Mouse (Mus musculus): ENCODE measurements around the gene Rusc2. TPM values are rescaled to one million over a fixed set of nuclear protein-coding genes. Genes with fewer than 3 reads are reported as not detected.

The Rusc2 gene
- total RNA-seq, 2 experiments from 2014 or later: 127 to 145 TPM

DNA sequence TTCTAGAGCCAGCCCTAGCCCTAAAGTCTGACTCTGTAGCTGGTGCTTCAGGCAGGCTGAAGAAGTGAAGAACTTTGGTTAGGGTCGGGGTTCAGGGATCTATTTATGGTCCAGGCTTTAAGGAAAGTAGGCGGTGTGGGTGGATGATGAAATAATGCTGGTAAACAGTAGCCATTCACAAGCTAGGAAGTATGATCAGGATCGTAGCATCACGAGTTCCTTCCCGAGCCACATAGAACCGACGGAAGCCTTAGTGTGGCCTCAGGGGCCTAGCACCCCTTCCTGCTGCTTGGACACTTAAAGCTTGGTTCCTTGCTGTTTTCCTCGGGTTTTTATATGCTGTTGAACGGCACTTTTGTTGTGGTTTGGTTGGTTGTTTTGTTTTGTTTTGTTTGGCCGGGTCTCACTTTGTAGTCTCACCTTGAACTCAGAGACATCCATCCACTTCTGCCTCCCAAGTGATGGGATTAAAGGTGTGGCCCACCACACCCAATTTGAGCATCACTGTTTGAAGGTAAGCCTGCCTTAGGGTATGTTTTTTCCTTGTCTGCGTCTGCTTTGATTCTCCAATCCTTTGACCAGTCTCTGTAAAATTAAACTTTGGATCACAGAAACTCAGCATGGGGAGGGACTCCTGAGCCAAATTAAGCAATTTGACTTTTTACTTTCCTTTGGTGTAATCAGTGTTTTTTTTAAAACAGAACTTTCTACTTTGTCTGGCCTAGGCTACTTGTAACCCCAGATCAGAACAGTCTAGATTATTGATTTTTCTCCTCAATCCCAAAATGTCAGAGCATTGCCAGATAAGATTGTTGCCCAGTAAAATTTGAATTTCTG, 1.7 kb downstream of the Rusc2 start:
- no peak for DNase-seq (ENCODE audit: low spot score in 2 of 2)

DNA sequence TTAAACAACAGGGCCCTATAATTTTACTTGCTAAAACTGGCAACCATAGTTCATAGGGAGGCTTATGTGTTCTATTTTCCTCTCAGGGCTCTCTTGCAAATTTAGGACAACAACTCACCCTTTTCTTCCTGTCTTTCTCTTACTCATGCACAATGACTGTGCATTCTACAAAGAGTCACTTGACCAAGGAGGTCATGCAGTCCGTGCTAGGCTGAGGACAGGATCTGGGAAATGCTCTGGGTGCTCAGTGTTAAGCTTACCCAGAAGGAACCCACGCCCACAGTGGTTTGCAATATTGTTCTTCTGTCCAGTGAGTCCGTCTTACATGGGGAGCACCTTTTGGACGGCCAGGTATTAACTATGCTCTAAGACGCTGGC, 2.3 kb downstream of the Rusc2 start:
- no peak for DNase-seq (ENCODE audit: low spot score in 2 of 2)

DNA sequence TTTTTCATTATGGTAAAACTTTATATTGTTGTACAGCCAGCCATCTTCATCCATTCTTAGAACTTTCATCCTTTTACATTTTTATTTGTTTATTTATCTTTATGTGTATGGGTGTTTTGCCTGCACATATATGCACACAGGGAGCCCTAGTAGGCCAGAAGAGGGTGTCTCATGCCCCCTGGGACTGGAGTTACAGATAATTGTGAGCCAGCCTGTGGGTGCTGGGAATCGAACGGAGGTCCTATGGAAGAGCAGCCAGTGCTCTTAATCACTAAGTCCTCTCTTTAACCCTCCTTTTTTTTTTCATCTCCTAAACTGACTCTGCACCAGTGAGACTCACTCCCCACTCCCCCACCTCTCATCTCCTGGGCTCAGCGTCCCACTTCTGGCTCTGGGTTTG, 2.8 kb downstream of the Rusc2 start:
- DNase-seq (ENCODE audit: low spot score in 2 of 2): no peak

DNA sequence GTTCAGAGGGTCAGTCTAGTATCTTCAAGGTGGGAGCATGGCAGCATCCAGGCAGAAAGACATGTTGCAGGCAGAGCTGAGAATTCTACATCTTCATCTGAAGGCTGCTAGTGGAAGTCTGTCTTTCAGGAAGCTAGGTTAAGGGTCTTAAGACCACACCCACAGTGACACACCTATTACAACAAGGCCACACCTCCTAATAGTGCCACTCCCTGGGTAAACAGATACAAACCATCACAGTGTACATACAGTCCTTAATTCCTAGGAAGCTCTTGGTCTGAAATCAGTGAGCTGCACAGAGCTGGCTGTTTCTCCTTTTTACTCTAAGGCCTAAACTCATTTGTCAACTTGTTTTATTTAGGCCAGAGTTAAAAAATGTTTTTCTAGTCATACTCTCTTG, 5.2 kb downstream of the Rusc2 start:
- no peak for DNase-seq (ENCODE audit: low spot score in 2 of 2)

DNA sequence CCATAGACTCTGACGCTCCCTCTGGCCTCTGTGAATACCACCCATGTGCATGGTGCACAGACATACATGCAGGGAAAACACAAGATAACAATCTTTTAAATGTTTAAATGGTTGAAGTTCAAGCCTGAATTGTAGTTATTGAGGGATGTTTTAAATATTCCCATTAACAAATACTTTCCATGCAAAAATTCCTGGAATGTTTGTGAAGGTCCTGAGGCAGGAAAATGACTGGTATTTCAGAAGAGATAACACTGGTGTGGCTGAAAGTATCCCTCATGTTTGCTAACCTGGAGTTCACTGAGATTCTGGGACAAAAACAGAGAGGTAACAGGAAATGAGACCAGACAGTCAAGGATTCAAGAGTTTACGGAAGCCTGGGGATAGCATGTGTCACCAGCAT, 7.6 kb downstream of the Rusc2 start:
- no peak for DNase-seq (ENCODE audit: low spot score in 2 of 2)

DNA sequence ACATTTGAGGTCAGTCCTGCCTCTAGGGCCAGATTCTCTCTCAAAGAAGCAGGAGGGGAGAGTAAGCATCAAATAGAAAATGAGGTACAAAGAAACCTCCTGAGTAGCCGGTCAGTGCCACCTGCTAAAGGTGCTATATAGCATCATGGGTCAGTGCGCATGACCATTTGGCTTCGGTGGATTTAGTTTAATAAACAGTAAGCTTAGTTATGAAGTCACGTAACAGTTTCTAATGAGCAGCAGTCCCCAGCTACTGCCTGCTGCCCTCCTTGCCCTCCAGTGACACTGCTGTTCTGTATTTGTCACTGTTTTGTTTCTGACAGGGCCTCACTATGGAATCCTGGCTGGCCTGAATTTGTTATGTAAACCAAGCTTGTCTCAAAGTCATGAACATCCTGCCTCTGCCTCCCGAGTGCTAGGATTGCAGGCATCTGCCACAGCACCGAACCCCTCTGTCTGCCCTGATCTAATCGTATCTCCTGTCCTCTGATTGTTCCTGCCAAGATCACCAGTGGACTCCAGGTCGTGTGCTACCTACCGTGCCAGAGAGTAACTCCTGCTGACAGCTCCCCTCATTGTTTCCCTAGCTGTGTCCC, 8.2 kb downstream of the Rusc2 start:
- no peak for DNase-seq (ENCODE audit: low spot score in 2 of 2)

DNA sequence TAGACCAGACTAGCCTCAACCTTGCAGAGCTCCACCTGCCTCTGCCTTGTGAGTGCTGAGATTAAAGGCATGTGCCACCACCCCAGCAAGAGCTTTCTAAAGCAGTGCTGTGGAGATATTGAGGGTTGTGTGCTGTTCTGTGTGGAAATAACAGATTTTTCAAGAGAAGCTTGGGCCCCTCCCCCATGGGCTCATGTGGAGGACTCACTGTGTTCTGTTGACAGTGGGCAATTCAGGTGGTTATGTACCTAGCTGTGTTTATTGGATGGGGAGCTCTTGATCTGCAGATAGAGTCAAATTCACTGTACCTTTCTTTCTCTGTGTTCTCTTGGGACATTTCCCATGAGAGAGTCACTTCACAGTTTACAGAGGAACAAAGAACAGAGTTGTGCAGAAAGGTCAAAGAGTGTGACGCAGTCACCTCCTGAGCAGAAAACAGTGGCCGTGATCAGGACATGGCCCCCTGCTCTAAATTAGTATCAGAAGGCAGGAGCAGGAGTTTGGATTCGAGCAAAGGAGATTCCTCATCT, 9.8 kb downstream of the Rusc2 start:
- no peak for DNase-seq (ENCODE audit: low spot score in 2 of 2)

DNA sequence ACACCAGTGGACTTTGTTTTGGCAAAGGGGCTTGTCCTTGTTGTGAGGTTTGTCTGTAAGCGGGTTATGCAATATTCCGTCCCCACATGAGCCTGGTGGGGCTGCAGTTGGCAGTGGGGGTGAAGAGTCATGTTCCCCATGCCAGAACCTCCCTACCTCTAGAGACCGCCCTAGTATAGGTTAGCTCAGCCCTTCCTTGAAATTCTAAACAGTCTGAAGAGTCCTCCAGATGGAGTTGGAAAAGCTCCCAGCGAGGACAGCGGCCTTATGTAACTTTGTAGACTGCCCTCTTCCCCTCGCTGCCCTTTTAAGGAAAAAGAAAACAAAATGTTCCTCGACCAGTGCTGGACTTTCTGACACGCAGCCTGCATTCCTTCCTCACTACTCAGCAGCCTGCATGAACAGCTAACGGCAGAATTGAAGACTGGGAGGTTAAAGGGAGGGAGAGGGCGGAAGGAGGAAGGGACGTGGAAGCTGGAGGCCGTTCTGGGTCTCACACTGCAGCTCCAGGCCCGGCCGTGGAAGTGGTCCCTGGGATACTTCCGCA, 12.6 kb downstream of the Rusc2 start:
- no peak for DNase-seq (ENCODE audit: low spot score in 2 of 2)

DNA sequence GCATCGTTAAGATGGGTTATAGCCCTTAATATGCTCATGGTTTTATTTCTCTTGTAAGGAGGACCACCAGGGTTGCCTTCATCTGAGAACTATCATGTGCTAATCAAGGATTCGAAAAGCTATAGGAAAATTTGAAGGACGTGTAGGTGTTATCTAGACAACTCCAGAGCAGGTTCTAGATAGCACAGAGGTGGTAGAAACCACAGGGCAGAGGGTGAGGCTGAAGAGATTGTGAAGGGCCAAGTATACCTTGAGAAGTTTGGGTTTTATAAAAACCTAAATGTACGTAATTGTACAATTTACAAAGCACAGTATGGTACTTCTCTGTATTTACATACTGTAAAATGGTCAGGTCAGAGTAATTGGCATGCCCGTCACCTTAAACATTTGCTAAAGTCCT, 13.4 kb downstream of the Rusc2 start:
- DNase-seq (ENCODE audit: low spot score in 2 of 2): no peak

DNA sequence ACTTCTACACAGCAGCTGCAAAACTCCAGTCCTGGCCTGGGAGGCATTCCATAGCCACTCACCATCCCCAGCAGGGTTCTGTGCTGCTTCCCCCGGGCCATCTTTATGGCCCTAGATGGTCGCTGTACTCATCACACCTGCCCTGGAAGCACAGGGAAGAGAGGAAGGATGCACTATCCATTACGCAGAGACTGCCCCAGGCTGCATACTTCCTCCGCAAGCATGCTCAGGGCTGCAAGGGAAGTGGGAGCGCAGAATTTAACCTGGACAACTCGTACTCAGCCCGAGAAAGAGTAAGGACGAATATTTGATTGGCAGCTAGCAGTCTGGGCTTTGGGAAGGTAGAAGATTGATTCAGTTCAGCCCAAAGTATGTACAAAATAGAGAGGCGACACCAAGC, 14.1 kb downstream of the Rusc2 start:
- no peak for DNase-seq (ENCODE audit: low spot score in 2 of 2)

DNA sequence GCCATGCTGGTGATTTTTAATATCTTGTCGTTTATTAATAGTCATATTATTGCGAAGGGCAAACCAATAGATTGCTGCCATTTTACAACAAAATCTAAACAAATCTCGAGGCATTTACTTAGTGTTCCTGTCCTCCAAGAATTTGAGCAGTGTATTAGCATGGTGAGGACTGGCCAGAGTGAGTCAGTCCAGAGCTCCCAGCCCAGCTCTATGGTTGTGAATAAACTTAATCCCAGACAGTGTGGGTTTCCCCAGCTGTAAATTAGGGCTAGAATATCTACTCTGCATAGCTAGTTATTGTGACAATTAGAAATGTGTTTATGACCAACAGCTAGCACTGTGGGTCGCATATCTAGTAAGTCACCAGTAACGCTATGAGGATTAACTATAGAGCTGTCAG, 14.6 kb downstream of the Rusc2 start:
- DNase-seq (ENCODE audit: low spot score in 2 of 2): no peak

DNA sequence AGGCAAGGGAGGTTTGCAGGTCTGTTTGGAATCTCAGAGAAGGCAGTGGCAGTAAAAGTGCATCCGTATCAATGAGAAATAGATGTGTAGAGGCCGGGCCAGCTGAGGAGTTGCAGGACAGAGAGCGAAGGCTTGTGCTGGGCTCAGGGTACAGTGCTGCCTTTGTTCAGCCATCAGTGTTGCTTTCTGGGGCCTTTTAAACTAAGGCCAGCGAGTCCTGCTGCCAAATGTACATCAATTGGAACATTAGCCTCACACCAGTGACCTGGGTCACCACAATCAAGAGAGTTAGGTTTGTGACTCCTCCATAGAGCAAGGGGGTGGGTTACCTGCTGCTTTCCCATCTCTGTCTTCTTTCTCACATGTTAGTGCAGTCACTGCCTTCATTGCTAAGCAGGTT, 16.2 kb downstream of the Rusc2 start:
- peak in 1 of 2 experiments; percentile 37 for DNase-seq (ENCODE audit: low spot score in 2 of 2)

DNA sequence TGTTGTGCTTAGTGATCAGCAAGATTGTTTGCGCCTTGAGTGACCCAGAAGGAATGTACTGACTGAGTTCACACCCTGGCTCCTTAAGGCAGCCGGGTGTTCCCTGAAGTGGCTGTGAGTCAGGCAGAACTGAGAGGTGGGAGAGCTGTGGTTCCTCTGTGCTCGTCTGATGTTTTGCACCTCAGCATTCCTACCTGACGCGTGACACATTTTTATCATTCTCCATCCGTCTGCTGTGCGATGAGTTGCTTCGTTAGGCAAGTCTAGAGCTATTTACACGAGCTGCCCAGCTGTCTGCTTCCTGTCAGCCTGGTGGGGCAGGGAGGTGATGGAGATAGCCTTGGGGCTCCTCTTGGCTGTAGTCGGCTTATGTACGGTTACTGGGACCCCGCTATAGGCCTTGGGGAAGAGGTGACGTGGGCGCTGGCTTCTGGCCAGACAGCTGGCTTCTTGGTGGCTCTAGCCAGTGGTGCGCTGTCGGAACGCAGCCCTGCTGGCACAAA, 17.1 kb downstream of the Rusc2 start:
- DNase-seq (ENCODE audit: low spot score in 2 of 2): peak in 1 of 2 experiments; percentile 42

DNA sequence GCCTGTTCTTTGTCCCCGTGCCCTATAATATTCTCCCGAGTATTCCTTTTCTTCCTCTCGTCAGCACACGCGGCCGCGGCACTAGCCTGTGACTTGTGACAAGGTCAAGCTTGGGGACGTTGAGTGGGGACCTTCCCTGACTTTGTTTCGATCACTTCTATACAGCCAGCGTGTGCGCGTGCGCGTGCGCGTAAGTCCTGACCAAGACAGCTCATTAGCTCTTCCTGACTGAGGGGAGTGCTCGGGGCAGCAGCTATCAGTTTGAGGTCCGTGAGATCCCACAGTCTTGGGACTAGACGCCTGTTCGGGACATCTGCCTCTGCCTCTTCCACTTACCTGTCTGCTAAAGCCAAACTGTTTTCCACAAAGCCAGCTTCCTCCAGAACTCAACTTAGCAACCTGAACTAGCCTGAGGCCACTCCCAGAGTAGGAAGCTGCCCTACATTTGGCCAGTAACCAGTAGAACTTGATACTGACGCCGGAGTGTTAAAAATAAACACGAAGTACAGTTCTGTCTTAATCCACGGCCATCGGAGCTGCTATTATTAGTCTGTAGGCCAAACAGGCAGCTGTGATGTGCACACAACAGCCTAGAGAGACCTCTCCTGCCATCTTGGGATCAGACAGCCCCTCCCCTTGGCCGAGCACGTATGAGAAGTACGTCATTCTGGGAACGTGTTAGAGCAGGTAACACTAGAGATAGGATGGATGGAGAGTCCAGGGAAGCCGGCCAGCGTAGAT, 17.8 kb downstream of the Rusc2 start:
- DNase-seq (ENCODE audit: low spot score in 2 of 2): no peak

DNA sequence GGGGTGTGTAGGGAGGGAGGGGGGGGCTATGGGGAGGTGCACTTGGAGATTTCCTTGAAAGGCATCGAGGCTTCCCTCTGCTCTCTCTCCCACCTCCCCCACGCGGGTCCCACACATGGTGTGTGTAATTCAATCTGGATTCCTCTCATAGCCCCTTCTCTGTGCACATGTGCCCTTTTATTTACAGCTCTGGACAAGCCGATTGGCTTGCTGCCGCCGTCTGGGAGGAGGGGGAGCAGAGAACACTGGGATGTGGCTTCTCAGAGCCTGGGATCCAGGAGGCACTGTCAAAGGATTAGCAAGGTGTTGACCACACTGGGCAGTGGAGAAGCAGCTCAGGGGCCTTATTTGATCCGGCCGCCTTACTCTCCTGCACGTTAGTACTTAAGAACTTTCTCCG, 19.2 kb downstream of the Rusc2 start:
- no peak for DNase-seq (ENCODE audit: low spot score in 2 of 2)

DNA sequence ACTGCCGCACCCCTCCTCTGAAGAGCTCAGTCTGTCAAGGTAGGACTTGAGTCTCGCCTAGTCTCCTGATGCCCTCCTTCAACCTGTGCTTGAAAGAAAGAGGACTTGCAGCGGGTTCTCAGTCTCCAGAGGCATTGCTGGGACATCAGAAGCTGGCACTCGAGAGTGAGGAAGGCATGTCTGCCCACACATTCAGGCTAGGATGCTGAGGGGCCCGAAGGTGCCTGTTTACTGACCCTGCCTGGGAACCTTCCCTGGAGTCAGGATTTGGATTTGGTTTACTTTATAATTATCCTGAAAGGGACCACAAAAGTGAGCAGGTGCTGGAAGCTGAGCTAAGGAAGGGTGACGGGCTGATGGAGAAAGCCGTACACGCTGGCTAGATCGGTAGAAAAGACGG, 19.7 kb downstream of the Rusc2 start:
- DNase-seq (ENCODE audit: low spot score in 2 of 2): no peak

DNA sequence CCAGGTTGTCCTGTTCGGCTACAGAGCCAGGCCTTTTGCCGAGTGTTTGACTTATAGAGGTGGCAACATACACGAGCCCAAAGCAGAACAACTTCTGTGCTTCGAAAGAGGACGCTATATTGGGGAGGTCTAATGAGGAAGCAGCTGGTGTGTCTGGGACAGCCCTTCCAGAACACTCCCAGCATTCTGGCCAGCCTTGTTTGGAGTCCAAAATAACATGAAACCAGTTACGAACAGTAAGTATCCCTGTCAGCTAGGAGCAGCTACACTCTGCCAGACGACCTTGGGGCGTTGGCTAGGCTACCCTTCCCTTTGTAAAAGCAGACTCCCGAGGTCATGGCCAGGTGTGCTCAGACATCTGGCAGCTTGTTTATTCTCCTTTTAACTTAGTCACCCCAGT, 20.4 kb downstream of the Rusc2 start:
- DNase-seq (ENCODE audit: low spot score in 2 of 2): peak in 1 of 2 experiments; percentile 40

DNA sequence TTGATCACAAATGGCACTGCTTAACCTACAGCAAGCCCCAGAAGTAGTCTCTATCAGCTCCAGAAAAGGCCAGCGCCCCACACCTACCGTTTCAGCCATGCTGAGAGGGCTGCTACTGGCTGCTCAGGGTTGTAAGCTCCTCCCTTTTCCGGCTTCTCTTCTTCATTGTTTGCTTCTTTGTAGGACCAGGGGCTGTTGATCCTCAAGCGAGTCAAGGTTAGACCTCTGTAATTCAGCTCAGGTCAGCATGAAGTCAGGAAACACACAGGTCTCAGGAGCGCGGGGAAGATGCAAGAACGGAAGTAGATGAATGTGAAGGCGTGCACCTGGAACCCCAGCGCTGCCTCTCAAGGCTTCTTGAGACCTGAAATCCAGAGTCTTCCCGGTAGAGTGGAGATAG, 22.9 kb downstream of the Rusc2 start:
- no peak for DNase-seq (ENCODE audit: low spot score in 2 of 2)

DNA sequence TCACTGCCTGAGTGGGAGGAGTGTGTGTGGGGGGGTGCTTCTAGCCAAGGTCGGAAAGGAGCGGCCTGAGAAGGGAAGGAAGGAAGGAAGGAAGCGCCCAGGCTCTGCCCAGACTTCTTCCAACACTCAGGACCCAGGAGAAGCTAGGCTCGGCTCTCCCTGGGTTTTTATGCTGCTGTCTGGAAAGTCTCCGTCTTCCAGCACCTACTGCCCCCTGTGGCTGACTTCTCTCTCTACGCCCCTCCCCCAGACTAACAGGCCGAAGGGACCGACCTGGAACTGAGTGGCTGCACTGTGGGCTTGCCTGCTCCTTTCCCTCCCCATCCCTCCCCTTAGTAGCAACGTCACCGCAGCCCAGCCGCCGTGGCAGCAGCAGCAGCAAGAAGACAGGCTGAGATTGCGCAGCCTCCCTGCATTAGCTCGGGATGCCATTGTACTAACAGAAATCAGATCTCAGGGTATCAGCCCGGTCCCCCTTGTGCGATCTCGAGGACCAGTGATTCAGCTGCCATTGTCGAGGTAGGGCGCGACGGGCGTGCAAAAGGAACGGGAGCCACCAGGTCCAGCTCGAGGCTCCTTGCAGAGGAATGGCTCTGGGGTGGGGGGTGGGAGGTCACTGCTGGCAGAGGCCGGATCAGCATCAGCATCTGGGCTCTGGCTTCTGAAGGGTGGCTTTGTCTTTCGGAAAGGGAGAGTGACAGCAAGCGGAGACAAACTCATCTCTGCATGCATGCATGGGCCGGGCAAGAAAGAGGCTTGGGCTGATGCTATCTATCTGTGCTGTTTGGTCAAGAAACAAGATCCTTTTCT, 24.6 kb downstream of the Rusc2 start:
- DNase-seq (ENCODE audit: low spot score in 2 of 2): peak; percentile 59 to 80

DNA sequence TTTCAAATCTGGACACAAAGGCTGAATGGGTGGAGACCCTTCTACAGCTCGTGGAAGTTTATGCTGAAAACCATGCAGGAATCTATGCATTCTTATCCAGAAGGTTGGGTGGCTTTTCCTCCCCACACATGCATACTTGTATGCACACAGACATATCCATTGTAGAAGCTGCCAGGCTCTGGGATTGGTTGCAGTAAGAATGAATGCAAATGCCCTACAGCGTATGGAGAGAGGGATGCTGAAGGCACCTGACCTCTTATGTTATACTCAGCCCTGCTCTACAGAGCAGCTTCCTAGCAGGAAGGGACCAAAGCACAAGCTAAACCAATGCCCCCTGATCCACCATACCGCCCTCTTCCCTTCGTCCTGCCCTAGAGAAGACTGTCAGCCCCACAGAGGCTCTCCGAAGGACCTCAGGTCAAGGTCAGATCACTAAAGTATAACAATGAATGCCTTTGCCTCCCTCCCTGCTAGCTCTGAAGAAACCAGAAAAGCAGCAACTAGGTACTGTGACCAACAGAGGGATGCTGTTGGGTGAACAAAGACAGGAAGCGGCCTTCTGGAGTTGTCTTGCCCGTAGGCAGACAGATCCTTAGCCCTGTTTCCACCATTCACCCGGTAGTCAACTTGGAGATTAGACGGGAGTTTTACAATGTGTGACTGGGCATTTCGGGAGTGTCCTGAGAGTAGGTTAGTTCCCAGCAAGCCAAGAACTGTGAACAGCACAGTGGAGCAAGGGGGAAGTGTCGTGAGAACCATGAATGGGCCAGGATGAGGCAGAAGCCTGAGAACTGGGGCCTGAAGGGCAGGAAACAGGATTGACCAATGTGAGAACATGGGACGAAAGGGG, 25.5 kb downstream of the Rusc2 start:
- DNase-seq (ENCODE audit: low spot score in 2 of 2): no peak

Data from layer of hippocampus, postnatal 14 days (tissue).